Mouse (Mus musculus) spleen, embryonic (tissue): Measurements from ENCODE around the gene Hoxc12.

Source experiments
- CTCF ChIA-PET: fragments of 350-600 bp; sonication (Branson Sonifier 250); formaldehyde crosslinking; loops from one replicate; lab custom pipeline; 2022; lab: Charles Lee

The Hoxc12 gene

DNA sequence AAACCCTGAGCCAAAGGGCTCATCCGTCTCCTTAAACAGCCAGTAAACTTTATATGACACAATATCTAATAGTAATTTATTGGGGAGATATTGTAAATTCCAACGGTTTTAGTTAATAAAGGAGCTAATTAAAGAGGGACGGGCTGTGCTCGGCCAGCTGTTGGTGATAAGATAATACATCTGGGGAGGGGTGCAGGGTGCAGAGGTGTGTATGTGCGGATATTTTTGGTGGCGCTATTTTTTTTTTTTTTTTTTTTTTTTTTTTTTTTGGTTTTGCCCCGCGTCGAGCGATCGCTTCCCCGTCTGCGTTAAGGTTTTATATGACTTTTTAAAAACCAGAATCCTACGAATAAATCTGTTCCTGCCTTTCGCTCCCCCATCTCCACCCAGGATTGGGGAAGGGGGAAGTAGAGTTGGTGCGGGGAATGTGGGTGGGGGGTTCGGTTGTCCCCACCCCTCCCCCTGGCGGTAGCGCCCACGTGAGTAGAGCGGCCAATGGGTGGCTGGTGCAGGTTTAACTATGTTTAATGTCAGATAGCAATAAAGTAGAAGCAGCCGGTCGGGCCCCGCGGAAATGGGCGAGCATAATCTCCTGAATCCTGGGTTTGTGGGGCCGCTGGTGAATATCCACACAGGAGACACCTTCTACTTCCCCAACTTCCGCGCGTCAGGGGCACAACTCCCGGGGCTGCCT lies at the start of gene Hoxc12:
TSS of gene Hoxc12 (plus strand) at position 479 of the 694 bp plus-strand sequence.
- CTCF ChIA-PET: interaction anchor here (0.6 kb wide), 1 partner anchor 345 kb away, joined by 9 read pairs; no protein-coding TSS in a partner anchor

DNA sequence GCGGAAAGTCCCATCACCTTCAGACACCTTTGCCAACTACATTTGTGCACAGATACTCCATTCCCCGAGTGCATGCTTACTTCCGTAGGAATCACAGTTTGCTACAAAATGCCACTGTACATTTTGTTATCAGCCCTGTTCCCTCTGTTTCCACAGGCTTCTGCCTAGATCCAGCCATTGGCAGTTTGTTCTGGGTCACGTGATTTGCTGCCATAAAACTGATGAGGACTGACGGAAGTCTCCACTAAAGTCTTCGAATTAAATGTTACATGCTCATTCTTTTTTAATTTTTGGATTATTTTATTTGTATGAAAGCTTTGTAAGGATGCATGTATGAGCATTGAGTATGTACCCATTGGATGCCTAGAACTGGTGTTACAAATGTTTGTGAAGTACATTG lies 41.4 kb upstream of the Hoxc12 start:
- CTCF ChIA-PET: no interaction called here

DNA sequence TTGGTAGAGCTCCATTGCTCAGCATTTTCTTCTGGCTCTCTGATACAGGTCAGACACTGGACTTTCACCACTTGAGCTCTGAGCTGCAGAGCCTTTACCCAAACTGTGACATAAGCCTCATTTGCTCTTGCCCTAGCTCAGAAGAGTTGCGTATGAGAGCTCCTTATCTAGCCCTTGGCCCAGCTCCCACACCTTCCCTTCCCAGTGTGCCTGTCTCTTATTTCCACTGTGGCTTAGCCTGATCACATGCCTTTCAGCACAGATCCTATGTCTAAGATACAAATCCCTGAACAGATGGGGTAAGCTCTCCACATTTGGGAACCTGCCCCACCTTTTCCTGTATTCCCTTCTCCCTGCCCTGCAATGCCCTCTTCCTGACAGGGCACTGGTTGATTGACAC lies 31.6 kb upstream of the Hoxc12 start:
- CTCF ChIA-PET: no interaction called here

DNA sequence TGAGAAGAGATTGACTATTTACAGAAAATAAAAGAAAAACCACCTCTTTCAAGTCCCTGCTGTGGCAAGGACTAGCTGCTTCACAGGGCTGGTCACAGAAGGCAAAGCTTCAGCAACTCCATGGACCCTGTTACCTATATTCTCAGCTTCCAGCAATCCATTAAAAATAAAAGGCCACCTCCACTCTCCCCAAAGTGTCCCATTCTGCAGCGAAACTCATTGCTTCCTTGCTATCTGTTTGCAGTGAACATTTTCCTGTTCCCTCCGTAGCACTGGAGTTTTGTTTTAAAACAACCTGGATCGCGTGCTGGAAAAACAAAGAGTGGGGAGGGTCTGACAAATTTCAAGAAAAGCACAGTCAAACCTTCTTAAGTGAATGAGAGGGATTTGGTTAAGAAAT lies 27.0 kb upstream of the Hoxc12 start:
- CTCF ChIA-PET: no interaction called here

DNA sequence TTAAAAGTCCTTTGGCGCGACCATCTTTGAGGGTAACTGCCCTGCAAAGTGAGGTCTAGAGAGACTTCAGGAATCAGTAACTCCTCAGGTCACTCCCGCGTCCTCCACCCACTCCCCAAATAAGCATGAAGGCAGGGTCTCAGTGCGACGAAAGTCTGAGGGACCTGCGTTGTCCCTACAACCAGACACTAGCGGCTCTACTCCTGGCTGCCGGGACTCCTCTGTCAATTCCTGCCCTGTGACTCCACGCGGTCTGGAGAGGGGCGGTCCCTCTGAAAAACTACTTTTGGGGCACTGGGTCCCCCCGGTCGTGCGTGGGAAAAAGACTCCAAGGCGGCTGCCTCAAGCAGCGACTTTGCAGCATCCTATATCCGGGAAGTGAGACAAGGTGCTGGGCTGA lies 26.5 kb upstream of the Hoxc12 start:
- CTCF ChIA-PET: interaction anchor here (0.6 kb wide), 1 partner anchor 224 kb away, joined by 4 read pairs; no protein-coding TSS in a partner anchor

DNA sequence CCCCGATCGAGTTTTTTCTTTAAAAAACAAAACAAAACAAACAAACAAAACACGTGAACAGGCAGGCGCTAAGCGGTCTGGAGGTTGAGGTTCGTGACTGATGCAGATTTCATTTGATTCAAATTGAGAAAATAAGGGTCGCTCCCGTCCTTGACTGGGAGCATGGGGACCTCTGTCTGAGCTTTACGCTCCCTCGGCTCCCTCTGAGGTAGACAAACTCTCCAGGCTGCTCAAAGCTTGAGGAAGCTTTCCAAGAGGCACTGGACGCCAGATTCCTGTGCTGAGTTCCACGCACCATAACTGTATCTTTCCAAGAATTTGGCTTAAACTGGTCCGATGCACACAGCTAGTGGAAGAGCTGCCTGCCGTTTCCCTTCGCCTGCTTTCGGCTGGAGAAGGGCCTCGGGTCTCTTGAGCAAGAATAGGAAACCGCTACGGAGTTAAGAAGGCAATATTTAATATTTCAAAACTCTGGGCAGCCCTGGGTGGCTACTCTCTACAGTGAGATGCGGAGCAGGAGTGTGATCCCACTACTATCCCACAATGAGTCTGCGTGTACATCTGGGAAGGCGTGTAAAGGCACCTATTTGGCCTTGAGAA lies 26.0 kb upstream of the Hoxc12 start:
- CTCF ChIA-PET: interaction anchor here (0.6 kb wide), 1 partner anchor 223 kb away, joined by 4 read pairs; no protein-coding TSS in a partner anchor

DNA sequence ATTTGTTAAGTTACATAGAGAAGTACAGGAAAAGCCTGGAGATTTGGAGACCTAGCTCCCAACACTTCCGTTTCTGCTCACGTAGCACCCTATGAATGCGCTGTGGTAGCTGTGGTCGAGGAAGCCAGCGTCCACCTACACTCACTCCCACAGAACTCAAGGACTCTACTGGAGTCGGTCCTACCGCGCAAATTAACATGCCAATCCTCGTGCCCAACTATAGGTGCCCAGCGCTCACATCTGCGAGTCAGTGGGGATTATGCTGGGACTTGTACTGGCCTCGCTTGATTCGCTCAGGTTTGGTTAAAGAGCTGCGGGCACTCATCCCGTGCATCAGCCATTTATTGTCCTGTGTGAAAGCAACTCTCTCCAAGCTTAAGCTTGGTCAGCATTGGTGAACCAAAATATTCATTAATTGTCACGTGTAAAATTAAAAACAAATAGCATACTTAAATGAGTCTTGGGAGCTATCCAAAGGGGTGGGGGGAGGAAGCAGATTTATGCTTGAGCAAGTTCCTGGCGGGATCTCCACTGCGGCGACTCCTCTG lies 23.4 kb upstream of the Hoxc12 start:
- CTCF ChIA-PET: no interaction called here

DNA sequence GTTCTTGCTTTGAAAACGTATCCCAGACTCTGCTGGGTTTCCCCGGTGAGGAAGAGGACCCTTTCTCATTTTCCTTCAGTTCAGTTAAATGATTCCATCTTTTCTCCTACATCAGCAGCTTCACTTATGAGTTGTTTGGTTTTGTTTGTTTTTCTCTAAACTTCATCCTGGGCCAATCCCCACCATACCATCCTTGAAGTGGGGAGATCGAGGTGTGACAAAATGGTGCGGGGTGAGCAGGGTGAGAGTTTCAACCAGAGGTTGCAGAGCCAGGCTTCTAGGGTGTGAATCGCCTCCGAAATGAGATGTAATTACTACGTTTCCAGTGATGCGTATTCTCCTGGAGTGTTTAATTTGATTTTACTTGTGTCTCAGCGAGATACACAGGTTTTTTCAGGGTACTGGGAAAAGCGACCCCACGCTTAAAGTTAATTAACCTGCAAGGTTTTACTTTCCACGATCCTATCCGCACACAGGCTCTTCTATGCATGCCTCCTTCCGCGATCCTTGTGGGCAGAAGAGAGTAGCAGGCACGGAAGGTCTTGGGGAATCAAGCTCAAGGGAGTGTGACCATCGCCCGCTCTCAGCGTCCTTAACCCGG lies 18.5 kb upstream of the Hoxc12 start:
- CTCF ChIA-PET: no interaction called here

DNA sequence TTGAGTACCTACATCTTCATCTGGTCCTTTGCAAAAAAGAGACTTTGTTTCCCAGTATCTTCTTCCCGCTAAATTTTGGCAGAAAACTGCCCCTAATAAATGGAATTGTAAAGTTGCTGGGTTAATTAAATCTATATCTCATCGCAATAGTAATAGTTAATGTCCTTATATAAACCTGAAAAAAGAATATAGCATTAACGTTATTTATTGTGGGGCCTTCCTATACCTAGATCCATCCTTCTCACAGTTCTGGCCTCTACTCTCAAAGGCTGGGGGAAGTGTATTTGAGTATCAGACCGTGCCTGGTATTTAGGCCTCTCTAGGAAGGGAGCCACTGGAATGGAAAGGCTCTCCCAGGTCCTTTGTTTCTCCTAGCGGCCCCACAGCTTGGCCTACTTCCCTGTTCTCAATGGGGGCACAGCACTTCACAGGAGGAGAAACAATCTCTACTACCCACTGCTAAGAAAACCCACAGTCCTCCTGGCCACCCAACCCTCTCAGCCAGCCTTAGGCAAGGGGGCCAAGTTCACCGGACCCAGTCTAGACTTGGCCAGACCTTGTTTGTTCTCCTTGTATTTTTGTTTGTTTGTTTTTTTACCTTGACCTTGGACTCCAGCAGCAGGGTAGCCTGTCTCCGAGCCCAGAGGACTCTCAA lies 17.8 kb upstream of the Hoxc12 start:
- CTCF ChIA-PET: no interaction called here

DNA sequence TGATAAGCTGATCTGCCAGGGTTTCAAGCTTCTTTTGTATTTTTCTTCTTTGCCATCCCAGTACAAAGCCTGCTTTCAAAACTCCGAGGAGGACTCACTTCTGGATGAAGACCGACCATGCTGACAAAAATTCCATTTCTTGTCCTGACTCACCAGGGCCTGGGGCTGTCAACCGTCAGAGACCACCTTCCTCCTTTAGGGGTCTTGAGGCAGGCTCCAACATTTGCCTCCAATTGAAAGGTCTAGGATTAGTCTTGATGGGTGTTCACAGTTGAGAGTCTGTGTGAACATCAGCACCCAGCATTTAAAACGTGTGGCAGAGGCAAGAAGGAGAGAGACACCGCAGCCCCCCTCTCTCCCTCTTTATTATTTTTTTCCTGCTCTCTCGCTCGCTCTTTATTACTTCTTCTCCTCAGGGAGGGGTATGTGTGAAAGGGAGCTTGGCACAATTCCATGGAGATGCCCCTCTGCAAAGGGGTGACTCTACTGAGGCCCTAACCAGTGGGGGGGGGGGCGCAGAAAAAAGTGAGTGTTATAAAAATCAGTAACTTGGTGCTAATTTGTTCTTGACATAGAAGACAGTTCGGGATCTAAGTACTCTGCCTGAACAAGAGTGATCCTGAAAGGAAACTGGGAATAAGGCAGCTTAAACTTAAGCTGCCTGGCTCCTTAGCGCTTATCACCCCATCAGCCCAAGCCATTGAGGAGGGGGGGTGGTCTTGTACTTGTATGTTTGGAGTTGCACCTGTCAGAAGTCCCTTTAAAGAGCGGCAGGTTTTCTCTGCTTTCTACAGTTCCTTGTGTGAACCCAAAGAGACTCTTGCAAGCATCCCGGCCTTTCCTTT lies 17.0 kb upstream of the Hoxc12 start:
- CTCF ChIA-PET: no interaction called here

DNA sequence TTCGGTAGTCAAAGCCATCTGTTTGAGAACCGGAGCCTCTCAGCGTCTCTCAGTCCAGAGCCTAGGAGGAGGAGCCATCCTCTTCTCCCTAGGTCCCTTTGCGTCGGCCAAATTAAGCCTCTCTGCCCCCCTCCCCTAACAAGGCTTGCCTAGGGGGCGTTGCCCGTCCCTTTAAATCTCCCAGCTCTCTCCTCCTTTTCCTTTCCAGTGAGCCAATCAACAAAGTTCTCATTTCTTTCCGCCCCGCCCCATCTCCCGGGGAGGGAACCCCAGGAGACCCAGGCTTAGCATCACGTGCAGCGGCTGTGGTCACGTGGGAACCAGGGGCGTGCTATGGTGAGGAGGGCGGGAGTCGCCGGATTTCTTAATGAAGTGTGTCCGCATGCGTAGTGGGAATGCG lies 15.9 kb upstream of the Hoxc12 start:
- CTCF ChIA-PET: no interaction called here

DNA sequence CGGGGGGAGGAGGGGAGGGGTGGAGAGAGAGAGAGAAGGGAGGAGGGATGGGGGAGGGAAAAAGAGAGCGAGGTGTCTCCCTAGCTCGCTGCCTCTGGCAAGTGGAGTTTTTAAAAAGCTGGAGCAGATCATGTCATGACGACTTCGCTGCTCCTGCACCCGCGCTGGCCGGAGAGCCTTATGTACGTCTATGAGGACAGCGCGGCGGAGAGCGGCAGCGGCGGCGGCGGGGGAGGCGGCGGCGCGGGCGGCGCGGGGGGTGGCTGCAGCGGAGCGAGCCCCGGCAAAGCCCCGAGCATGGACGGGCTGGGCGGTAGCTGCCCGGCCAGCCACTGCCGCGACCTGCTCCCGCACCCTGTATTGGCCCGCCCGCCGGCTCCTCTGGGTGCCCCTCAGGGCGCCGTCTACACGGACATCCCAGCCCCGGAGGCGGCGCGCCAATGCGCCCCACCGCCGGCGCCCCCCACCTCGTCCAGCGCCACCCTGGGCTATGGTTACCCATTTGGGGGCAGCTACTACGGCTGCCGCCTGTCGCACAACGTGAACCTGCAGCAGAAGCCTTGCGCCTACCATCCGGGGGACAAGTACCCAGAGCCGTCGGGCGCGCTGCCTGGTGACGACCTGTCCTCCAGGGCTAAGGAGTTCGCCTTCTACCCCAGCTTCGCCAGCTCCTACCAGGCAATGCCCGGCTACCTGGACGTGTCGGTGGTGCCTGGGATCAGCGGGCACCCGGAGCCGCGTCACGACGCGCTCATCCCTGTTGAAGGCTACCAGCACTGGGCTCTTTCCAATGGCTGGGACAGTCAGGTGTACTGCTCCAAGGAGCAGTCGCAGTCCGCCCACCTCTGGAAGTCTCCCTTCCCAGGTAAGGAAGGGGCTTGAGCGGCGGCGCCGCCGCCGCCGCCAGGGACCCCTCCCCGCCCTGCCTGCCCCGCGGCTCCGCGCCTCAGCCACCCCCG lies 15.2 kb upstream of the Hoxc12 start, which contains the start of gene Hoxc13:
TSS of gene Hoxc13 (plus strand) at position 51 of the 959 bp plus-strand sequence.
- CTCF ChIA-PET: no interaction called here

DNA sequence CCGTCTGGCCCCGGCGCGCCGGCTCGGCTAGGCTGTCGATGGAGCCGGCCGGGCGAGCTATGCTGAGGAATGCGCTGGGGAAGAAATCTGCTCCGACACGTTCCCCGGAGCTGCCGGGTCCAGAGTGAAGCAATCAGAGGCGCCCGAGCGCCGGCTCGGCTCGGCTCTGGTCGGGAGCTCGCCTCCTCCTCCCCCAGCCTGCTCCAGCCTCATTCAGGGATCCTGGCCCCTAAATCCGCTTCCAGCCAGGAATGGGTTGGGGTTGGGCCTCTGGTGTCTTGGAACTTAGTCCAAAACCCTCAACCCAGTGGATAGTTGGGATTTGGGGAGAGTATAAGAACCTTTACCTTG lies 14.6 kb upstream of the Hoxc12 start:
- CTCF ChIA-PET: no interaction called here

DNA sequence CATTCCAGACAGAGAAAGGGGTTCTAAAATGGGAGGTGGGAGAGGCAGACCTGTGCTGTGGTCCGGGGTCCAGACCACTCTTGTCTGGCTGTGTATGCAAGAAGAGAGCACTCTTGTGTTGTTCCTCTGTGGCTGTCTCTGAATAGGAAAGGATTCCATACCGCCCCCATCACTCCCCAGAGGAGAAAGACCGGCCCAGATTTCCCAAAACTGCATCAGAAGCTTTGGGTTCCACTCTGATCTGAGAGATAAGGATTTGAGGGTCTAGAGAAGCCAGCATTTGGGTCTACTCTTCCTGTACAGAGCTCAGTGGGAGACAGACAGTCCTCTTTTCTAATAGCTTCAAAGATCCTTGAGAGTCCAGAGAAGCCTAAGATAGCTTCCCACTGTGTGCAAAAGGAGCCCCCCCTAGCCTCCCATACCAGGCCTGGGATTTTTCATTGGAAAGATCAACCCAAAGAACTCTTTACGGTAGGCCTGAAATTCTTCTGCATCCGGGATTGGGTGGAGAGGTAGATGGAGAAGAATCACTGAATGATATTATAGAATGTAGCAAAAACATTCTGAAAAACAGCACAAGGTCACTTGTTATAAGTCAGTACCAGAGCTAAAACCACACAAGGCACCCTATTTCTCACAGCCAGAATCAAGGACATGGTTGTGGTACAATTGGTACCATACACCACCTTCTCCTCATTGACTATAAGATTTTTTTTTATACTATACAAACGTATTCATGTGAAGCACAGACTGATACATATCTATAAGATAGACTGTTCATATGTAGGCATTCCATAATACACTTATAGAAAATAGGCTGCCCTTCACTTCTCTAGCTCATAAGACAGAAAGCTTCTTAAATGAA lies 13.7 kb upstream of the Hoxc12 start:
- CTCF ChIA-PET: no interaction called here

DNA sequence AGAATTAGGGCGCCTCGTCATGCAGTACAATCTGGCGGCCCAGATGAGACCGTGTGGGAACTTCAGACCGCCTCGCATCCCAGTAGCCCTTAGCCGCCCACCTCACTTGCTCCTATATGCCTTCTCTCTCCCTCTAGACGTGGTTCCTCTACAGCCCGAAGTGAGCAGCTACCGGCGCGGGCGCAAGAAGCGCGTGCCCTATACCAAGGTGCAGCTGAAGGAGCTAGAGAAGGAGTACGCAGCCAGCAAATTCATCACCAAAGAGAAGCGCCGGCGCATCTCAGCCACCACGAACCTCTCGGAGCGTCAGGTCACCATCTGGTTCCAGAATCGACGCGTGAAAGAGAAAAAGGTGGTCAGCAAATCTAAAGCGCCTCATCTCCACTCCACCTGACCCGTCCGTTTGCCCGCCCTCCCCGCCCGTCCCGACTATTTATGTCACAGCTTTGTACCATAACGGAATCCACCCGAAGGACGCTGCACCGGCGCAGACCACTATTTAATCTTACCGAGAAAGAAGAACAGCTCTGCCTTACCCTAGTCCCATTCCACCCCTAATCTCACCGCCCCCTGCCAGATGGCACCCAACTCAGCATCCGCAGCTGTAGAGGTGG lies 9.4 kb upstream of the Hoxc12 start:
- CTCF ChIA-PET: interaction anchor here (0.6 kb wide), 1 partner anchor 23 kb away, joined by 3 read pairs; no protein-coding TSS in a partner anchor

DNA sequence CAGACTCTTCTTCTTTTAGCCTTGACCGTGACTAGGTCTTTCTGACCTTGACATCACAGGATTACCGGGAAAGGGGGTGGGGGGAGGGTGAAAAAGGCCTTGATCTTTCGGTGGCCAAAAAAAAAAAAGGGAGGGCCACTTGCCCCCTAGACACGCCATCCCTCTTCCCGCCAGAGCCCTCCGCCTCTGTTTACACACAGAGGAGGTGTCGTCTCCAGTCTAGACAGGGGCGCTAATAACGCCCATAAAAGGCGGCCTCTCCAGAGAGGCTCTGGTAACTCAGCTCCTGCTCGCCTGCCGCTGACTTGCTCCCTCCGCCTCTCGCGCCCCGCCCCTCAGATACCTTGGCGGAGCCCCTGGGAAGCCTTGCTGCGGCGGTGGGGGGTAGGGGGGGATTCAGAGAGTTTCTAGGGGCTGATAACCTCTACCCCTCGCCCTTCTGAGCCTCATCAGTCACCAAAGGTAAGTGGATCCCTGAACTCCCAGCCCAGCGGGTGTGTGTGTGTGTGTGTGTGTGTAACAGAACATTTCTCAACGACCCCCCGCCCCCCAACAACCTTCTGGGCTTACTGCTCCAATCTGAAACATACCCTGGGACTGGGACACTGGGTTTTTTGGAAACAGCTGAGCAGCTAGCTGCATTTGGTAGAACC lies 4.7 kb upstream of the Hoxc12 start:
- CTCF ChIA-PET: no interaction called here

DNA sequence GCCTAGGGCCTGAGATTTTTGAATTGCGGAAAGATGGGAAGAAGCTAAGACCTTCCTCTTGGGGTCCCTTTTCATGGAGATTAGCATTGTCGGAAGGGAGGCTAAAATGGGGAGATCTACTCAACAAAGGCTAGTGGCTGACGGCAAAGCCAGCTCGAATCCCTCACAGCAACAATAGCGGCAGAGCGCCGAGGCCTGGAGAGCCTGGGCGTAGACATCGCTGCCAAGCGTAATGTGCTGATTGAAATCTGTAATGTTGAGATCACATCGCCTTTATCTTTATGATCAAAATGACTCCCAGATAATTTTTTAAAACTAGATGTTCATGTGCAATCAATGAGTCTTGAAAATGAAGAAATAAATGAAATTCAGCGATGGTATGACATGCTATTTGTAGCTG lies 2.1 kb upstream of the Hoxc12 start:
- CTCF ChIA-PET: no interaction called here

DNA sequence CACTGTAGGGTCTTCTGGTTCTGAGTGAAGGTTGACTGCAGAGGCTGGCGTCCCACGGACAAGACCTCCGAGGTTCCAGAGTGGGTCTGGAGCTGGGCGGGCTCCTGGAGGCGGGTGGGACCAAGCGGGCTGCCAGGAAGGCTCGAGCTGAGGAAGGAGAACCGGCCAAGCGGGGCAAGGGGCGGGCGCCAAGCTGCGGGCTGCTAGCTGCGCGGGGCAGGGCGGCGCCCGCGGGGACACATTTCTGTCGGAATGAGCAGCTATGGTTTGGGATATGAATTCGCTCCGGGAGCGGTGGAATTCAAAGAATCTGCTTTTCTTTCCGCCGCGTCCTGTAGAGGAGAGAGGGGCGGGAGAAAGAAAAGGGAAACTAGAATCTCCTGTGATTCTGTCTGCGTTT lies 1.7 kb upstream of the Hoxc12 start:
- CTCF ChIA-PET: no interaction called here
